27 mouse cellular contexts compared by ENCODE assay signal in the genomic region with DNA sequence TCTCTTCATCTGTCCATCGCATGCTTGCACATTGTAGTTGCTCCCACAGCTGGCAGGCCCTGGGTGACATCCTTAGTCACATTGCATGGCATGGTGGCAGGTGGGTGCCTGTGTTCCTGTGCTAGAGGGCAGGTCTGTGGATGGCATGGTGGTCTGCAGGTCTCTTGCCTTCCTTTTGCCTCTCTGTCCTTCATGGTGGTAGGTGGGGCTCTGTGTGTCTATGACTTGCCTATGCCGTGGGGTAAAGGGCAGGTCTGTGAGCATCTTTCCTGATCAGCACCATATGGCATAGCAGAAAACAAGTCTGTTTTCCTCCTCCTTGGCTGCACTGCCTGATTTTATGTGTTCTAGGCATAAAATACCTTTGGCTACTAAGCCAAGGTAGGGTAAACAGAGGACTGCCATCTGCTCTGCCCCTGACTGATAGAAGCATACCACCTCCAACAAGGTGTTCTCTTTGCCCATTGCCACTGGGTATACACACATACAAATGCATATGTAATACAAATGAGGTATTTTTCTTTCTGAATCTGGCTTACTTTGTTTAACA. TPM values are rescaled to one million over a fixed set of nuclear protein-coding genes. Genes with fewer than 3 reads are reported as not detected.
A peak's percentile ranks its signal among the peaks of the same experiment; 100 is the strongest.
DNase-seq lines count a peak whose midpoint lies in the region; ATAC-seq and TF ChIP-seq lines count a peak whose summit lies in the region.
"Had no signal": no experiment of that assay in that cellular context is flagged by ENCODE, and none has a peak within 500 bp of the region (broad histone marks: within the 10 kb centered on the region; RNA-seq: fewer than 3 reads in every experiment).

No protein-coding gene starts in this region.

- TF ChIP-seq CTCF in hindbrain, postnatal 0 days (IDR thresholded peaks at IDR 0.05; ENCODE audit: low read depth), result no peak

- H3K4me2 ChIP-seq in hindbrain, embryonic 16.5 days (ENCODE audit: low read length), result no peak overlapping the region
- no peak overlapping the region for H3K4me2 ChIP-seq in hindbrain, postnatal 0 days (ENCODE audit: low read depth, low read length)
- H3K4me2 ChIP-seq: heart, embryonic 15.5 days; hindbrain, embryonic 13.5 days; limb, embryonic 13.5 days; liver, embryonic 11.5 days; midbrain, embryonic 13.5 days; neural tube, embryonic 13.5 days had no signal

- H3K4me3 ChIP-seq in hindbrain, embryonic 16.5 days (ENCODE audit: low read length), result no peak overlapping the region
- no peak overlapping the region for H3K4me3 ChIP-seq in hindbrain, postnatal 0 days (ENCODE audit: low read length)
- H3K4me3 ChIP-seq: erythroblast, embryonic 14.5 days; heart, embryonic 10.5 days; heart, embryonic 15.5 days; hindbrain, embryonic 13.5 days; limb, embryonic 13.5 days; megakaryocyte, embryonic 14.5 days; midbrain, embryonic 13.5 days; neural tube, embryonic 13.5 days had no signal

- H3K9me3 ChIP-seq in hindbrain, embryonic 16.5 days (ENCODE audit: control insufficient read depth, low read length), result no peaks in the 10 kb centered on the region
- no peaks in the 10 kb centered on the region for H3K9me3 ChIP-seq in hindbrain, postnatal 0 days (ENCODE audit: low read length)
- H3K9me3 ChIP-seq: heart, embryonic 10.5 days; heart, embryonic 15.5 days; limb, embryonic 13.5 days; midbrain, embryonic 13.5 days; neural tube, embryonic 13.5 days had no signal

- no peak for DNase-seq in hindbrain, postnatal 0 days (ENCODE audit: low spot score)
- DNase-seq in cerebellum, adult 11-12 months, result peak; percentile 73
- peak; percentile 80 for DNase-seq in cerebellum, adult 9-10 months
- no peak for DNase-seq in thymus, adult 18-20 months
- DNase-seq in lung, postnatal 14 days, result no peak
- DNase-seq: adrenal gland, postnatal 25 days; gastrocnemius, postnatal 10 days; heart, postnatal 4 days; kidney, adult 2 months; kidney, postnatal 4 days; lung, postnatal 4 days; right cerebral cortex, postnatal 4 days; thymus, postnatal 4 days had no signal

- no peaks in the 10 kb centered on the region for H3K36me3 ChIP-seq in hindbrain, embryonic 16.5 days (ENCODE audit: control insufficient read depth, insufficient read depth, low read length)
- H3K36me3 ChIP-seq in hindbrain, postnatal 0 days (ENCODE audit: insufficient read depth, low read length), result no peaks in the 10 kb centered on the region
- H3K36me3 ChIP-seq: heart, embryonic 10.5 days; heart, embryonic 15.5 days; limb, embryonic 13.5 days; midbrain, embryonic 13.5 days; neural tube, embryonic 13.5 days had no signal

- peak overlapping the region; percentile 12; the same call in 1 of the 2 replicates for H3K27ac ChIP-seq in hindbrain, embryonic 16.5 days (ENCODE audit: low read depth, low read length)
- no peak overlapping the region for H3K27ac ChIP-seq in hindbrain, postnatal 0 days
- H3K27ac ChIP-seq: heart, embryonic 10.5 days; heart, embryonic 15.5 days; hindbrain, embryonic 13.5 days; kidney, postnatal 0 days; limb, embryonic 13.5 days; midbrain, embryonic 13.5 days; neural tube, embryonic 13.5 days had no signal

- H3K9ac ChIP-seq in hindbrain, embryonic 16.5 days (ENCODE audit: low read depth, low read length), result no peak overlapping the region
- no peak overlapping the region for H3K9ac ChIP-seq in hindbrain, postnatal 0 days (replicated peaks; ENCODE audit: low read length)
- H3K9ac ChIP-seq: heart, embryonic 15.5 days; hindbrain, embryonic 13.5 days; limb, embryonic 13.5 days; midbrain, embryonic 13.5 days; neural tube, embryonic 13.5 days had no signal

- H3K27me3 ChIP-seq in hindbrain, embryonic 16.5 days (replicated peaks; ENCODE audit: control insufficient read depth, insufficient read depth, low read length), result no peaks in the 10 kb centered on the region
- H3K27me3 ChIP-seq in hindbrain, postnatal 0 days (ENCODE audit: insufficient read depth, low read length), result no peaks in the 10 kb centered on the region
- H3K27me3 ChIP-seq: heart, embryonic 15.5 days; hindbrain, embryonic 13.5 days; limb, embryonic 13.5 days; megakaryocyte, embryonic 14.5 days; midbrain, embryonic 13.5 days; neural tube, embryonic 13.5 days had no signal

- 90% methylated on average over 2 of the region's 2 CpGs for WGBS in hindbrain, embryonic 16.5 days
- WGBS in hindbrain, postnatal 0 days, result 68% methylated on average over 2 of the region's 2 CpGs

- 0 out of 2 replicates have a peak, but pooled peaks have one; percentile 9 for ATAC-seq in hindbrain, embryonic 16.5 days
- no peak for ATAC-seq in hindbrain, postnatal 0 days
- ATAC-seq in activated CD4-positive, CD25-positive, alpha-beta regulatory T cell, adult 4 months, result no peak
- ATAC-seq: CD4-positive, CD25-positive, alpha-beta regulatory T cell, adult 4 months; inflammation-experienced regulatory T-cells, adult 6 months; midbrain, embryonic 13.5 days had no signal

- no peaks in the 10 kb centered on the region; the same call in 1 of the 2 replicates for H3K4me1 ChIP-seq in hindbrain, embryonic 16.5 days (ENCODE audit: control insufficient read depth, insufficient read depth, low read depth, low read length)
- H3K4me1 ChIP-seq in hindbrain, postnatal 0 days (ENCODE audit: insufficient read depth, low read length), result no peaks in the 10 kb centered on the region
- H3K4me1 ChIP-seq: limb, embryonic 13.5 days; midbrain, embryonic 13.5 days; neural tube, embryonic 13.5 days had no signal

RNA-seq across cellular contexts. Expression of gene Fam117b, which starts 14.4 kb away (rescaled TPM):
- polyA plus RNA-seq in hindbrain, embryonic 16.5 days (2015; fragmentation: Nextera tagmentation; extraction: Ambion mirVana), result 24.0 and 31.6 TPM in 2 replicates
- total RNA-seq in hindbrain, postnatal 0 days (2014; rRNA removed), result 44.5 and 53.0 TPM in 2 replicates
- 26.1 and 30.1 TPM in 2 replicates for polyA plus RNA-seq in hindbrain, postnatal 0 days (2015; fragmentation: Nextera tagmentation; extraction: Ambion mirVana)
- 10 to 100 TPM; 14.9 to 17.4 TPM for polyA plus RNA-seq in activated CD4-positive, CD25-positive, alpha-beta regulatory T cell, adult 4 months (2017; shearing (Covaris generic))

Comparison
In these comparisons a context has a peak if more than half of its experiments do, and no peak if none do; other contexts are left out.
1. DNase-seq: peak in cerebellum, adult 11-12 months (single experiment) and cerebellum, adult 9-10 months (single experiment); none in hindbrain, postnatal 0 days (single experiment), thymus, adult 18-20 months (0 of 2) and lung, postnatal 14 days (single experiment).